Mouse (Mus musculus) liver, postnatal 0 days (tissue): ENCODE measurements around the gene Lipc. TPM values are rescaled to one million over a fixed set of nuclear protein-coding genes. Genes with fewer than 3 reads are reported as not detected.
"Not testable (repeated sequence)": the region's sequence is repeated elsewhere in the genome, so short reads cannot be mapped to it uniquely, and the experiment has no call there.

Experiments used
- ATAC-seq: fragments of 200-750 bp; cut with Nextera tagmentation; 2 replicates; pipeline ENCODE4 v1.8.0; 2017; ENCODE audit warnings: mild to moderate bottlenecking, moderate library complexity
- DNase-seq: peaks from one replicate; pipeline ENCODE4 v3.0.0-alpha.2; 2016
- H3K27ac ChIP-seq: fragments of 300-500 bp; sonication (generic); 2 replicates; pipeline ENCODE4 v1.5.1; 2014; ENCODE audit warnings: antibody characterized with exemption, moderate library complexity, mild to moderate bottlenecking, low read depth
- H3K27me3 ChIP-seq: fragments of 300-500 bp; sonication (generic); 2 replicates; pipeline ENCODE4 v1.6.1; 2014; ENCODE audit warnings: low read length, control low read depth, mixed read lengths; ENCODE audit not compliant: insufficient read depth
- H3K36me3 ChIP-seq: fragments of 300-500 bp; sonication (generic); replicated peaks from 2 replicates; pipeline ENCODE4 v1.6.1; 2014; ENCODE audit warnings: mild to moderate bottlenecking, control low read depth, low read length, moderate library complexity, mixed read lengths; ENCODE audit not compliant: insufficient read depth
- H3K4me1 ChIP-seq: fragments of 300-500 bp; sonication (generic); 2 replicates; pipeline ENCODE4 v1.6.1; 2014; ENCODE audit warnings: antibody characterized with exemption, mild to moderate bottlenecking, control low read depth; ENCODE audit not compliant: insufficient read depth
- H3K4me2 ChIP-seq: fragments of 300-500 bp; sonication (generic); 2 replicates; pipeline ENCODE4 v1.6.1; 2014; ENCODE audit warnings: low read depth, mild to moderate bottlenecking, low read length, moderate library complexity, mixed read lengths
- H3K4me3 ChIP-seq: fragments of 300-500 bp; sonication (generic); 2 replicates; pipeline ENCODE4 v1.5.1; 2014; ENCODE audit warnings: low read depth, low read length
- H3K9ac ChIP-seq: fragments of 300-500 bp; sonication (generic); replicated peaks from 2 replicates; pipeline ENCODE4 v1.6.1; 2014; ENCODE audit warnings: mild to moderate bottlenecking, moderate library complexity
- H3K9me3 ChIP-seq: fragments of 300-500 bp; sonication (generic); 2 replicates; pipeline ENCODE4 v1.6.1; 2016; ENCODE audit warnings: mild to moderate bottlenecking, control low read depth, low read length, mixed read lengths
- CTCF ChIP-seq: sonication (generic); IDR thresholded peaks from 2 replicates; pipeline ENCODE4 v1.5.1; 2016; ENCODE audit warnings: antibody characterized with exemption, low read depth
- EP300 ChIP-seq: IDR thresholded peaks from 2 replicates; pipeline ENCODE4 v1.6.1; 2016; ENCODE audit warnings: antibody characterized with exemption, low read depth, mild to moderate bottlenecking
- WGBS: fragments of 180-500 bp; shearing (Covaris S2); extraction: QIAGEN DNeasy Blood & Tissue Kit; methylation state at CpG from one replicate; pipeline ENCODE4 v1.1.7; 2014; ENCODE audit not compliant: insufficient replicate concordance; 5-methylcytosine and 5-hydroxymethylcytosine counted together
- polyA plus RNA-seq: library from polyadenylated mRNA; unstranded; fragments of >200 nt; fragmentation: Nextera tagmentation; extraction: Ambion mirVana; gene quantifications from 2 replicates; pipeline ENCODE4 v1.2.1, GENCODE M21; 2015

Lipc gene
- polyA plus RNA-seq, 1 experiment from 2014 or later = 108 TPM

DNA sequence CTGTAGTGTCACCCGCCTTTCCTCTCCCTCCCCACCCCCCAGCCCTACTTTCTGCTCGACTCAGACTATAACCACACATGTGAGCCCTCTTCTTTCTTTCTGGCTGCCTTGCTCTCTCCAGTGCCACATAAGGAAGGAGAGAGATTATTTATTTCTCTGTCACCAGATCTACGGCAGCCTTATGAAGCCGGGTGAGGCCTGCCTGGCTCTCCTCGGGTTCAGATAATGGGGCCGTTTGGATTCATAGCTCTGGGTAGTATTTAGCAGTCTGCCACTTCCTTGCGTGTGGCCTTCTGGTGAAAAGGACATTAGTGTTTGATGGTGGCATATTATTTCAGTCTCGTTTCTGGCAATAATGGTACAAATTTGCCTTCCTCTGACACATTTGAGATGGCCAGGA is 88.0 kb downstream of the Lipc start:
- TF ChIP-seq CTCF = no peak
- no peak for TF ChIP-seq EP300
- 59% methylated on average over 8 of the region's 8 CpGs for WGBS
- Histone ChIP-seq H3K4me1 (peaks cover 17% of the 10 kb centered on the region), H3K9ac (peak overlapping the region; percentile 23; the same call in 1 of the 2 replicates), H3K27me3 (no peaks in the 10 kb centered on the region), H3K4me2 (no peak overlapping the region), H3K36me3 (no peaks in the 10 kb centered on the region; the same call in none of the 2 replicates), H3K9me3 (no peaks in the 10 kb centered on the region), H3K4me3 (no peak overlapping the region), H3K27ac (peak overlapping the region; percentile 41; the same call in 1 of the 2 replicates)
- ATAC-seq (peak; percentile 55), DNase-seq (no peak)

DNA sequence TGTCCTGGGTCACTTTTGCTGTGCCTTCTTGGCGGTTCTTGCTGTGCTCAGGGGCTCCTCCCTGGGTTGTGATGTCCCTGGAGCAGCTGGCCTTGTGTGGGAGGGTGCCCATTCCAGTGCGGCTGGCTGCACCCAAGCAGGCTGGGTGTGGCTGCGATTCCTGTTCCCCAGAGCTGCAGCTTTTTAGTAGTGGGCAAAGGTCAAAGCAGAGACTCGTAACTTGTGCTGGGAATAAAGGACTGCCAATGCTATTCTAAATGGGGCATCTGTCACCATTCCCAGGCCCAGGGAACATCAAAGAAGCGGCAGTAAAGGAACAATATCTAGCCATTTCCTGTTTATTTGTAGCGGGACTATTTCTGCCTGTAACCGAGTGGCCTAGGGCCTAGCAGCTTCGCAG is 88.7 kb downstream of the Lipc start:
- Histone ChIP-seq H3K4me1 (peaks cover 16% of the 10 kb centered on the region), H3K27ac (peak overlapping the region; percentile 41; the same call in 1 of the 2 replicates), H3K27me3 (no peaks in the 10 kb centered on the region), H3K36me3 (no peaks in the 10 kb centered on the region; the same call in none of the 2 replicates), H3K4me3 (no peak overlapping the region), H3K9me3 (no peaks in the 10 kb centered on the region), H3K4me2 (peak overlapping the region; percentile 4; the same call in 1 of the 2 replicates), H3K9ac (peak overlapping the region; percentile 23; the same call in 1 of the 2 replicates)
- 41% methylated on average over 8 of the region's 8 CpGs for WGBS
- no peak for TF ChIP-seq EP300
- no peak for TF ChIP-seq CTCF
- ATAC-seq = peak; percentile 66
- no peak for DNase-seq

DNA sequence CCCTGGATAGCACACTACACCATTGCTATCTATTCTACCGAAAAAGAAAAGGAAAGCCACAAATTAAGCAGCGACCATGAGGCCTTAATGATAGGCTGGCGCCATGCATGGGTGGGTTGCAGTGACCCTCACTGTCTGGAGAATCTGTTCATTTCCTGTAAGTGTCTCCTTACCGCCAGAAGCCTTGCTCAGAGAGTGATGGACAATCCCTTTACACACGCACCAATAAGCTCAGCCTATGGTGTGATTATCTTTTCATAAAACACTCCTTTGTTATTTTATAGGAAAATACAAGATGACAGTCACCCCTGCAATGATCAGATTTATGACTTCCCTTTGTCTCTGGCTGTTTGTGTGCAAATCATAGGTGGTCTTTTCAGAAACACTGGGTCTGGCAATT is 92.8 kb downstream of the Lipc start:
- H3K27ac ChIP-seq = no peak overlapping the region
- DNase-seq = no peak

DNA sequence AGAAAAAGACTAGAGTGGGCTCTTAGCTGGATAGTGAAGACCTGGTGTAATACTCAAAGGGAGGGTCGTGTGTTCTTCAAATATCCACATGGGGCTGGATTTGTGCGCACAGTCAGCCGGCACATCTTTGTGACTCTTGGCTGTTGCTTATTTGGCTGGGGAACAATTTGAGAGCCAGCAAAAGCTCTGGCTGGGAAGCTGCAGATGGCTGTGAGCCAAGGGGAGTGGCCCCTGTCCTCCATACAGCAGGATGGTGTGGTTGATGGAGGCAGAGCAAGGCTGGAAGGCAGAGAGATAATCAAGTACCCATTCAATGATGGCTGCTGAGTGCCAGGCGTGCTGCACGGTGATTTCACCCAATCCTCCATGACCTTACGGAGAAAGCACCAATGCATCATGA is 96.2 kb downstream of the Lipc start:
- Histone ChIP-seq H3K9ac (no peak overlapping the region), H3K4me3 (no peak overlapping the region), H3K27me3 (no peaks in the 10 kb centered on the region), H3K36me3 (no peaks in the 10 kb centered on the region), H3K27ac (0 out of 2 replicates have a peak overlapping the region, but pooled peaks have one; percentile 32), H3K4me1 (peaks cover 15% of the 10 kb centered on the region), H3K9me3 (no peaks in the 10 kb centered on the region), H3K4me2 (no peak overlapping the region)
- no peak for TF ChIP-seq CTCF
- peak; percentile 41; the same call in 1 of the 2 replicates for TF ChIP-seq EP300
- 46% methylated on average over 6 of the region's 6 CpGs for WGBS
- DNase-seq (peak; percentile 83), ATAC-seq (peak; percentile 85)

More for the DNA sequence above, 92.8 kb downstream of the Lipc start:
- Histone ChIP-seq H3K4me2 (no peak overlapping the region), H3K4me1 (peaks cover 30% of the 10 kb centered on the region), H3K27me3 (no peaks in the 10 kb centered on the region), H3K9me3 (no peaks in the 10 kb centered on the region), H3K36me3 (no peaks in the 10 kb centered on the region), H3K4me3 (no peak overlapping the region), H3K9ac (no peak overlapping the region)
- 68% methylated on average over 5 of the region's 5 CpGs for WGBS
- TF ChIP-seq EP300 = no peak
- no peak for ATAC-seq

DNA sequence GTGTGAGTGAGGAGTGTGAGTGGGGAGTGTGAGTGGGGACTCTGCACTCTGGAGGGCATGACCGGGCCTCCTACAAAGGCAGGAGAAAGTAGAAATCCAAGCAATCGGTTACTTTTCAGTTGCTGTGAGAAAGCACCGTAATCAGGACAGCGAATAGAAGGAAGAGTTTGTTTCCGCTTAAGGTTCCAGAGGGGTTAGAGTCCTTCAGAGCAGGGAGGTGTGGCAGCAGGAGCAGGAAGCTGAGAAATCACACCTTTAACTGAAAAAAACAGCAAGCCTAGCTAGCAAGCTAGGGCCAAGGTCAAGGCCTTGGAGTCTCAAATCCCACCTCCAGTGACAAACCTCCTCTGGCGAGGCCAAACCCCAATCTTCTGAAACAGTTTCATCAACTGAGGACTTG is 97.1 kb downstream of the Lipc start:
- Histone ChIP-seq H3K9ac (no peak overlapping the region), H3K27ac (0 out of 2 replicates have a peak overlapping the region, but pooled peaks have one; percentile 31), H3K9me3 (no peaks in the 10 kb centered on the region), H3K27me3 (no peaks in the 10 kb centered on the region), H3K4me3 (no peak overlapping the region), H3K36me3 (no peaks in the 10 kb centered on the region), H3K4me1 (peaks cover 15% of the 10 kb centered on the region), H3K4me2 (no peak overlapping the region)
- WGBS = 63% methylated on average over 6 of the region's 6 CpGs
- no peak for ATAC-seq
- TF ChIP-seq CTCF = no peak
- no peak for TF ChIP-seq EP300
- no peak for DNase-seq

DNA sequence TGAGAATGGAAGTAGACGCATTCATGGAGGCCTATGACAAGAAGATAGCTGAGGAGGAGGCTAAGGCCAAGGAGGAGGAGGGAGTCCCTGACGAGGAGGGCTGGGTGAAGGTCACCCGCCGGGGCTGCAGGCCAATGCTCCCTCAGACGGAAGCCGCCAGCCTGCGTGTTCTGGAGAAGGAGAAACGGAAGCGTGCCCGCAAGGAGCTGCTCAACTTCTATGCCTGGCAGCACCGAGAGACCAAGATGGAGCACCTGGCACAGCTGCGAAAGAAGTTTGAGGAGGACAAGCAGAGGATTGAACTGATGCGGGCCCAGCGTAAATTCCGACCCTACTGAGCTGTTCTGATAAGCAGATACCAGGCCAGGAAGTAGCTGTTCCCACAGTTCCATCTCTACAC is 98.9 kb downstream of the Lipc start:
- not testable (repeated sequence) for H3K27me3 ChIP-seq, DNase-seq, H3K27ac ChIP-seq, H3K9ac ChIP-seq, H3K9me3 ChIP-seq, H3K4me2 ChIP-seq, ATAC-seq, H3K36me3 ChIP-seq, H3K4me3 ChIP-seq
- peaks cover 25% of the 10 kb centered on the region for H3K4me1 ChIP-seq
- WGBS = 75% methylated on average over 15 of the region's 15 CpGs

DNA sequence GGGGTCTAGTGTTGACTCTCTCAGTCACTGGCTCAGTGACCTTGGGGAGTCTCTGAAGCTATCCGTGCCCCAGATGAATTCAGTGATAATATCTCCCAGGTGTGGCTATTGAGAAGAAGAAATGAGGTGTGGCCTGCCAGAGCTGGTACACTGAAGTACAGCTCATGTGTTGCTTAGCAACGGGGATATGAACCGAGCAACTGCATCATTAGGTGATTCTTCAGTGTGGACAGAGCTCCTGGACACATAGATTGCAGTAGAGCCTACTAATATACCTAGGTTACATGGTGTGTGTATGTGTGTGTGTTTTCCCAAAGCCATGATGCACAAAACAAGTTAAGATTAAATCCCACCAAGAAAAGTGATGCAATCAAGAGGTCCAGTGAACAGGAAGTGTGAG is 100.5 kb downstream of the Lipc start:
- Histone ChIP-seq H3K27ac (no peak overlapping the region), H3K4me2 (no peak overlapping the region), H3K9ac (no peak overlapping the region), H3K27me3 (no peaks in the 10 kb centered on the region), H3K9me3 (no peaks in the 10 kb centered on the region), H3K36me3 (no peaks in the 10 kb centered on the region), H3K4me3 (no peak overlapping the region), H3K4me1 (peaks cover 38% of the 10 kb centered on the region)
- 68% methylated on average over 3 of the region's 3 CpGs for WGBS
- TF ChIP-seq EP300 = no peak
- TF ChIP-seq CTCF = no peak
- DNase-seq = no peak
- ATAC-seq = no peak
